Mouse (Mus musculus) urinary bladder, adult 18-20 months (tissue): Measurements from ENCODE around the gene Rnf214.

Experiments
- DNase-seq, 2 experiments: peaks; one replicate each; pipeline ENCODE4 v3.0.0; 2022; ENCODE audit warnings: low spot score in 2 of 2, mixed read lengths in 2 of 2

The Rnf214 gene

DNA sequence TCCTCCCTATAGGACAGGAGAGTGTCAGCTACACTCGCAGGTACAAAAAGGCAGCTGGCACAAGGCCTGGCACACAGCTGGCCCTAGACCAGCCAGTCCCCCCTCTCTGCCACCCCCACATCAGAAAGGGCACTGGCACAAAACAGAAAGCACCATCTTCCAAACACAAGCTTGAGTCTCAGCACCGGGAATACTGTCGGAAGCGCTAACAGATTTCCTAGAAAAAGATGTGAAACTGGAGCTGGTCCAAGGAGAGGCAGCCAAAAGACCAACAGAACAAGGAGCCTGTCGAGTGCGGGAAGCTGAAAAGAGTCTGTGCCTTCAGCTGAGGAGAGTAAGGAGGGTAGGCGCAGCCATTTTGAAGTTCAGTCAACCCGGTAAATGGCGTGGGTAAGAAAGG, 91.6 kb downstream of the Rnf214 start:
- DNase-seq: no peak
